Mouse (Mus musculus) heart, embryonic 16.5 days (tissue): ENCODE measurements around the gene Rps6kl1. TPM values are rescaled to one million over a fixed set of nuclear protein-coding genes. Genes with fewer than 3 reads are reported as not detected.
"Not testable (repeated sequence)": the region's sequence is repeated elsewhere in the genome, so short reads cannot be mapped to it uniquely, and the experiment has no call there.

Source experiments
- ATAC-seq: fragments of 200-750 bp; cut with Nextera tagmentation; replicated peaks from 2 replicates; pipeline ENCODE4 v1.8.0; 2017; ENCODE audit warnings: moderate number of reproducible peaks; ENCODE audit not compliant: insufficient read depth, low FRiP score; ENCODE audit errors: extremely low read depth
- H3K27ac ChIP-seq: fragments of 300-500 bp; sonication (generic); 2 replicates; pipeline ENCODE4 v1.5.1; 2014; ENCODE audit warnings: mild to moderate bottlenecking, low read length, control low read depth, moderate library complexity
- H3K27me3 ChIP-seq: fragments of 300-500 bp; sonication (generic); 2 replicates; pipeline ENCODE4 v1.6.1; 2014; ENCODE audit warnings: low read length, mixed read lengths; ENCODE audit not compliant: control insufficient read depth, insufficient read depth
- H3K36me3 ChIP-seq: fragments of 300-500 bp; sonication (generic); 2 replicates; pipeline ENCODE4 v1.6.1; 2014; ENCODE audit not compliant: control insufficient read depth, insufficient read depth
- H3K4me1 ChIP-seq: fragments of 300-500 bp; sonication (generic); 2 replicates; pipeline ENCODE4 v1.6.1; 2014; ENCODE audit warnings: low read length, mixed read lengths; ENCODE audit not compliant: control insufficient read depth, insufficient read depth
- H3K4me2 ChIP-seq: fragments of 300-500 bp; sonication (generic); 2 replicates; pipeline ENCODE4 v1.6.1; 2014; ENCODE audit warnings: low read depth, mild to moderate bottlenecking, control low read depth, low read length
- H3K4me3 ChIP-seq: fragments of 300-500 bp; sonication (generic); 2 replicates; pipeline ENCODE4 v1.5.1; 2014; ENCODE audit warnings: mild to moderate bottlenecking, control low read depth, low read length
- H3K9ac ChIP-seq: fragments of 300-500 bp; sonication (generic); 2 replicates; pipeline ENCODE4 v1.6.1; 2014; ENCODE audit warnings: low read length, control low read depth
- H3K9me3 ChIP-seq: fragments of 300-500 bp; sonication (generic); replicated peaks from 2 replicates; pipeline ENCODE4 v1.6.1; 2016; ENCODE audit warnings: low read length; ENCODE audit not compliant: control insufficient read depth
- WGBS: fragments of 180-500 bp; shearing (Covaris S2); extraction: QIAGEN DNeasy Blood & Tissue Kit; methylation state at CpG from one replicate; pipeline ENCODE4 v1.1.7; 2014; 5-methylcytosine and 5-hydroxymethylcytosine counted together
- polyA plus RNA-seq: library from polyadenylated mRNA; unstranded; fragments of >200 nt; fragmentation: Nextera tagmentation; extraction: Ambion mirVana; gene quantifications from 2 replicates; pipeline ENCODE4 v1.2.1, GENCODE M21; 2015

The Rps6kl1 gene
- polyA plus RNA-seq, 1 experiment from 2014 or later = 2.5 TPM

GRCm38 (mm10) chr12:85150321-85151001 lies 603 bp downstream of the Rps6kl1 start:
- ATAC-seq = no peak
- Histone ChIP-seq H3K9ac (peak overlapping the region; percentile 30; the same call in 1 of the 2 replicates), H3K4me2 (peak overlapping the region; percentile 62), H3K4me1 (peaks cover 17% of the 10 kb centered on the region), H3K27me3 (no peaks in the 10 kb centered on the region; the same call in 1 of the 2 replicates), H3K36me3 (no peaks in the 10 kb centered on the region), H3K27ac (no peak overlapping the region), H3K4me3 (peak overlapping the region; percentile 41), H3K9me3 (peaks cover 3% of the 10 kb centered on the region; the same call in 1 of the 2 replicates)
- whole genome bisulfite sequencing = 12% methylated on average over 20 of the region's 20 CpGs

DNA sequence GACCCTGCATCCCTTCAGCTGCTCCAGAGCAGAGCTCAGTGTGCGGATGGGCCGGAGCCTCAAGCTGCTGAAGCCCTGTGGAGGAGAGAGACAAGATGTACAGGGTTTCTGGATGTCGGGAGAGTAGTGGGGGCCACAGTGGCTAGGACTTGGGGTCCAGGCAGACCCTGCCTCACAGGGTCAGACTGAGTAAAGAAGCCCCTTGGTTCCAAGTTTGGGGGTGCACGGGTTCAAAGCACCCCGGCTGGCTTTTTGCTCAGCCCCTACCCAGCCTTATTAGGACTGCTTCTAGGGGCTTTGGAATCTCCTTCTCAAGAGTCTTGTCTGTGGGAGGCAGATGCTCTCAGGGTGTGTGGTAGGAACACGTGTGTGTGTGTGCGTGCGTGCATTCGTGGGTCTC lies 4.2 kb downstream of the Rps6kl1 start:
- H3K36me3 ChIP-seq = no peaks in the 10 kb centered on the region
- H3K4me2 ChIP-seq = no peak overlapping the region
- ATAC-seq = no peak
- no peak overlapping the region for H3K9ac ChIP-seq
- H3K9me3 ChIP-seq = no peaks in the 10 kb centered on the region
- 73% methylated on average over 9 of the region's 9 CpGs for WGBS
- H3K4me1 ChIP-seq = peaks cover 19% of the 10 kb centered on the region
- H3K27ac ChIP-seq = no peak overlapping the region
- H3K4me3 ChIP-seq = no peak overlapping the region
- H3K27me3 ChIP-seq = no peaks in the 10 kb centered on the region; the same call in 1 of the 2 replicates

GRCm38 (mm10) chr12:85146355-85146754 lies 4.7 kb downstream of the Rps6kl1 start:
- Histone ChIP-seq H3K4me1 (peaks cover 18% of the 10 kb centered on the region), H3K9me3 (no peaks in the 10 kb centered on the region), H3K36me3 (no peaks in the 10 kb centered on the region), H3K9ac (no peak overlapping the region), H3K4me2 (no peak overlapping the region), H3K27me3 (no peaks in the 10 kb centered on the region; the same call in 1 of the 2 replicates), H3K4me3 (no peak overlapping the region), H3K27ac (no peak overlapping the region)
- 31% methylated on average over 9 of the region's 11 CpGs for WGBS
- 0 out of 2 replicates have a peak, but pooled peaks have one; percentile 12 for ATAC-seq

DNA sequence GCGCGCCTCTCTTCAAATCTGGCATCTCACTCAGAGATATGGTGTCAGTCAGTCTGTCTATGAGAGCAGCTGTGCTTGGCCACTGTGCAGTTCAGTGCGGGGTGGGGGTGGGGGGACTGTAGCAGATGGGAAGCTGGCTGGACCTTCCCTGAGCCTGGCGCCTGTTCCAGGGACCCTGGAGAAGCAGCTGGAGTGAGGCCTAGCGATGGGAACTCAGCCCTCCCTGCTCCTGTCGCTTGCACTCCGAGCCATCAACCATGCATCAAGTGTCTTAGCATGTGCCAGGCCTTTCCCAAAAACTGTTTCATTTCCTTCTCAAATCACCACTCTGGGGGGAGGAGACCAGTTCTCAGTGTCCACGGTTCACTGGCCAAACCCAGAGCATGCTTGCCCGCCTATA lies 5.4 kb downstream of the Rps6kl1 start:
- H3K9me3 ChIP-seq = no peaks in the 10 kb centered on the region
- no peaks in the 10 kb centered on the region for H3K36me3 ChIP-seq
- no peak overlapping the region for H3K4me2 ChIP-seq
- no peak overlapping the region for H3K9ac ChIP-seq
- ATAC-seq = peak; percentile 50; the same call in 1 of the 2 replicates
- 53% methylated on average over 9 of the region's 9 CpGs for WGBS
- H3K4me1 ChIP-seq = peaks cover 11% of the 10 kb centered on the region
- H3K4me3 ChIP-seq = no peak overlapping the region
- H3K27ac ChIP-seq = no peak overlapping the region
- H3K27me3 ChIP-seq = no peaks in the 10 kb centered on the region

DNA sequence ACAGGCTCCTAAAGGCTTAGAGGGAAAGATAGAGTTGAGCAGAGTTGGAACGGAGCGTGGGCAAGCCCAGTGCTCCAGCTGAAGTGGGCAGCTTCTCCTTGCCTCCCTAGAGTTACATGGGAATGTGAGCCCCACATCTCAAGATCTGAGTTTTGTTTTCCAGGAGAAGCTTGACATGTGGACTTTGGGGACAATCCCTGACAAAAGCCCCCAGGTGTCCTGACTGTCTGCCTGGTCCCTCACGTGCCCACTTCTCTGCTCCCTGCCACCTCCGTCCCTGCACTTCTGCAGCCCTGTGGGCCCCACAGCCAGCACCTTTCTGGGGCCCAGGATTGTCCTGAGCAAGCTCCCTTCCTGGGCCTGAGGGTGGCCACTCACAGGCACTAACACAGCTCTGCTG lies 6.2 kb downstream of the Rps6kl1 start:
- H3K9ac ChIP-seq = no peak overlapping the region
- 95% methylated on average over 4 of the region's 4 CpGs for WGBS
- H3K4me2 ChIP-seq = no peak overlapping the region
- peaks cover 12% of the 10 kb centered on the region; the same call in 1 of the 2 replicates for H3K4me1 ChIP-seq
- no peaks in the 10 kb centered on the region for H3K9me3 ChIP-seq
- 0 out of 2 replicates have a peak, but pooled peaks cover 3% of the 10 kb centered on the region for H3K27me3 ChIP-seq
- H3K4me3 ChIP-seq = no peak overlapping the region
- no peaks in the 10 kb centered on the region for H3K36me3 ChIP-seq
- H3K27ac ChIP-seq = no peak overlapping the region
- no peak for ATAC-seq

DNA sequence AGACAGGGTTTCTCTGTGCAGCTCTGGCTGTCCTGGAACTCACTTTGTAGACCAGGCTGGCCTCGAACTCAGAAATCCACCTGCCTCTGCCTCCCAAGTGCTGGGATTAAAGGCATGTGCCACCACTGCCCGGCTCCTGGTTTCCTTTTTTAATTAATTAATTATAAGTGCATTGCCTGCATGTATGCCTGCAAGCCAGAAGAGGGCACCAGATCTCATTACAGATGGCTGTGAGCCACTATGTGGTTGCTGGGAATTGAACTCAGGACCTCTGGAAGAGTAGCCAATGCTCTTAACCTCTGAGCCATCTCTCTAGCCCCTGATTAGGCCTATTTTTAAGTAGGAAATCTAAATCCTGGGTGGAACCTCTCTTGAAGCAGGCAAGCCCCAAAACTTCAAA lies 6.8 kb downstream of the Rps6kl1 start:
- WGBS = 70% methylated on average over 2 of the region's 2 CpGs
- ATAC-seq, H3K27me3 ChIP-seq: not testable (repeated sequence)

GRCm38 (mm10) chr12:85142803-85143202 lies 8.3 kb downstream of the Rps6kl1 start:
- ATAC-seq = no peak
- WGBS = 20% methylated on average over 4 of the region's 4 CpGs
- peaks cover 12% of the 10 kb centered on the region; the same call in 1 of the 2 replicates for H3K4me1 ChIP-seq

More for the DNA sequence above, 6.8 kb downstream of the Rps6kl1 start:
- H3K9ac ChIP-seq, H3K36me3 ChIP-seq, H3K4me3 ChIP-seq, H3K9me3 ChIP-seq, H3K4me2 ChIP-seq, H3K27ac ChIP-seq: not testable (repeated sequence)
- peaks cover 12% of the 10 kb centered on the region; the same call in 1 of the 2 replicates for H3K4me1 ChIP-seq

GRCm38 (mm10) chr12:85141096-85141495 lies 10.0 kb downstream of the Rps6kl1 start:
- no peak overlapping the region for H3K27ac ChIP-seq
- 77% methylated on average over 6 of the region's 6 CpGs for WGBS
- H3K4me3 ChIP-seq = no peak overlapping the region
- no peaks in the 10 kb centered on the region for H3K9me3 ChIP-seq
- 0 out of 2 replicates have a peak, but pooled peaks cover 3% of the 10 kb centered on the region for H3K27me3 ChIP-seq
- H3K9ac ChIP-seq = no peak overlapping the region
- no peak overlapping the region for H3K4me2 ChIP-seq
- peaks cover 7% of the 10 kb centered on the region for H3K4me1 ChIP-seq
- ATAC-seq = no peak
- no peaks in the 10 kb centered on the region for H3K36me3 ChIP-seq

More at GRCm38 (mm10) chr12:85142803-85143202, 8.3 kb downstream of the Rps6kl1 start:
- H3K27me3 ChIP-seq = 0 out of 2 replicates have a peak, but pooled peaks cover 3% of the 10 kb centered on the region
- H3K4me2 ChIP-seq = no peak overlapping the region
- H3K27ac ChIP-seq = no peak overlapping the region
- no peaks in the 10 kb centered on the region for H3K36me3 ChIP-seq
- no peaks in the 10 kb centered on the region for H3K9me3 ChIP-seq
- H3K4me3 ChIP-seq = no peak overlapping the region
- H3K9ac ChIP-seq = no peak overlapping the region

DNA sequence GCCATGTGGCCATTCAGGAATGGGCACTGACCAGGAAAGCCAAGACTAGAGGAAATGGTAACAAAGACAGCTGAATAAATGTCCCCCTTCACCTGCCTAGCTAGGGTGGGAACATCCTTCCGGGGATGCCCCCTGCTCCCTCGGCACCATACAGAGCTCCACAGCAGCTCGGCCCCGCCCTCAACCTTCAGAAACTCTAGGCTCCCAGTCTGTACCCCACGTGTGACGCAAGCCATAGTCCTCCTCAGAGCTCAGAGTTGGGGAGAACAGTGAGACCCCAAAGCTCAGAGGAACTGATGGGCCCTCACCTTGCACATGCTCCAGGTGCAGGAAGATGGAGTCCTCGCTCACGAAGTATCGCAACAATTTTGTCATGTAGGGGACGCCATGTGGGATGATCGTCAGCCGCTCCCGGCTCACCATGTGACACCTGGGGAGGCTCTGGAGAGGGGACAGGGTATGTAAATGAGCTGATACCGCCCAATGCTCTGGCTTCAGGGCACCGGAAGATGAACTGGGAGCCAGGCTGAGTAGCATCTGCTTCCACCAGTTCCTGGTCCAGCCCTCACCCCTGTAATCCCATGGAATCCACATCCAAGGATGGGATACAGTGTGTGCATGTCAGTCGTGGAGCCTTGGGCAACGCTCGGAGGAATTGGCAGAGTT lies 10.9 kb downstream of the Rps6kl1 start:
- 0 out of 2 replicates have a peak, but pooled peaks cover 3% of the 10 kb centered on the region for H3K27me3 ChIP-seq
- H3K9me3 ChIP-seq = no peaks in the 10 kb centered on the region
- H3K9ac ChIP-seq = no peak overlapping the region
- peaks cover 10% of the 10 kb centered on the region for H3K4me1 ChIP-seq
- no peak for ATAC-seq
- peak overlapping the region; percentile 32; the same call in 1 of the 2 replicates for H3K4me2 ChIP-seq
- H3K4me3 ChIP-seq = no peak overlapping the region
- H3K36me3 ChIP-seq = no peaks in the 10 kb centered on the region; the same call in 1 of the 2 replicates
- whole genome bisulfite sequencing = 35% methylated on average over 18 of the region's 18 CpGs
- no peak overlapping the region for H3K27ac ChIP-seq
